Mouse (Mus musculus) hematopoietic stem cell, adult 5-6 weeks (primary cell): ENCODE results near the gene Prpf4. TPM values are rescaled to one million over a fixed set of nuclear protein-coding genes. Genes with fewer than 3 reads are reported as not detected.

Experiments
- ATAC-seq, 2 experiments: fragments of 125-278 bp in 1 of 2; replicated peaks in 1 of 2; 2 replicates each; pipeline ENCODE4 v1.8.0; 2016 to 2017; ENCODE audit warnings: inconsistent platforms in 2 of 2, mild to moderate bottlenecking in 2 of 2, moderate number of reproducible peaks in 2 of 2, low read depth in 1 of 2, moderate TSS enrichment in 1 of 2; ENCODE audit not compliant: low FRiP score in 2 of 2, poor library complexity in 2 of 2, severe bottlenecking in 2 of 2, insufficient read depth in 1 of 2, low TSS enrichment in 1 of 2
- total RNA-seq: library from RNA; stranded (forward); fragments of 172-1452, 232-1000 nt; gene quantifications from 2 replicates; pipeline ENCODE4 v1.2.3, GENCODE M21; 2017

Gene Prpf4
- total RNA-seq, 1 experiment from 2014 or later = 18.6 TPM

DNA sequence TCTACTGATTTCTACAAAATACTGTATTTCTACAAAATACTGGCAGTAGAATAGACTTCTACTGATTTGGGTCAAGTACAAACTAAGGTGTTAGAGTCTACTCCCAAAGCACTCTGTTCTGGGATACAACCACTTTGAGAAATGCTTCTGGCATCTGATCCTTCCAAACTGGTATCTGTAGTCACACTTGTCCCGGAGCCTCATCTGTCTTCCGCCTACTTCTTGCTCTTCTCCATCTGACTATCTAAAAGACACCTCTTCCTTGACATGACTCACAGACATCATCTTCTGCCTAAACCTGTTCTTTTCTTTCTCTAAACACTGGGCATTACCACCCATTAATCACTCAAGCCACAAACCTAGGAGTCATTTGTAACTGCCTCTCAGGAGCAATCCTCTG is 63.5 kb downstream of the Prpf4 start:
- no peak for ATAC-seq

DNA sequence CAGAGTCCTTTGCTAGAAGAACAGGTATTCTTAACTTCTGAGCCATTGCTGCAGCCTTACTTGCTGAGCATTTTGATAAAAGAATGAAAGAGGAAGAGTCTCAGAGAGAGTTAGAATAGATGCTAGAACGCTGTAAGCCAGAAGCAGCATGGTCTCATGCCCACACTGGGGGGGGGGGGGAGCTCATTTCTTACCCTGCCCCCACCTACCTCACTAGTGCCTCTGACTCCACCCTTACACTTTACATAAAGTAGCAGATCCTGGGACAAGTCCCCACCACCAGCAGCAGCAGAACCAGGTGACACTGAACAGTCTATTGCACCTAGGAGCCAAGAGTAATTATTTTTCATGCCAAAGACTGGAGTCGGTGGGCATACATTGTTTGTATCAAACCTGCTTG is 66.5 kb downstream of the Prpf4 start:
- no peak for ATAC-seq

DNA sequence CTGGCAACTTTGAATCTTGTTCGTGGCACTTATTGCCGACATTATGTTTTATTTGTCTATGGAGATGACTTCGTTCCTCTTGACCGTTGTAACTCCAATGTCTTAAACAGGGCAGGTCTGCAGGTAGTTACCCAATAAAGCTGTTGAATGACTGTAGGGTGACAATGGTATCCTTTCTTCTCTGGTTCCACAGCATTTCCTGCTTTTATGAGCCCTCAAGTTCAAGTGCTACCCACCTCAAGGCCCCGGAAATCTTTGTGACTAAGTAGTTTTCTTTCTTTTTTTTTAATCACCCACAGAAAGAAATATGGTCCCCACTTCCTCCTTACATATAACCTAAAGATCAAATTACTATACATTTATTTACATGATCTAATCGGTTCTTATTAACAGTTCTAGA is 67.2 kb downstream of the Prpf4 start:
- no peak for ATAC-seq

Other genes starting within 250 kb of the Prpf4 start
- 0.15 and 1.8 TPM in 2 replicates for gene Zfp37, start 177.8 kb upstream of the Prpf4 start, total RNA-seq
- 11.0 and 18.4 TPM in 2 replicates for gene Slc31a2, start 146.2 kb upstream of the Prpf4 start, total RNA-seq
- gene Fkbp15, start 48.2 kb upstream of the Prpf4 start, total RNA-seq = 51.0 and 68.2 TPM in 2 replicates
- gene Slc31a1, start 48.1 kb upstream of the Prpf4 start, total RNA-seq = 11.9 and 14.7 TPM in 2 replicates
- 106 and 205 TPM in 2 replicates for gene Cdc26, start 155 bp upstream of the Prpf4 start, total RNA-seq
- gene Rnf183, start 26.5 kb downstream of the Prpf4 start, total RNA-seq = not detected in 2 replicates
- gene Wdr31, start 62.1 kb downstream of the Prpf4 start, total RNA-seq = 4.0 and 5.8 TPM in 2 replicates
- 0.94 and 1.2 TPM in 2 replicates for gene Bspry, start 71.3 kb downstream of the Prpf4 start, total RNA-seq
- gene Hdhd3, start 94.7 kb downstream of the Prpf4 start, total RNA-seq = 3.1 and 3.3 TPM in 2 replicates
- gene Alad, start 111.1 kb downstream of the Prpf4 start, total RNA-seq = 28.8 and 35.6 TPM in 2 replicates
- gene Pole3, start 116.3 kb downstream of the Prpf4 start, total RNA-seq = 72.7 and 78.2 TPM in 2 replicates
- gene 4933430I17Rik, start 116.6 kb downstream of the Prpf4 start, total RNA-seq = not detected in 2 replicates
- 23.5 and 23.7 TPM in 2 replicates for gene Rgs3, start 151.1 kb downstream of the Prpf4 start, total RNA-seq